Mouse (Mus musculus): Measurements from ENCODE around the gene Timm29. TPM values are rescaled to one million over a fixed set of nuclear protein-coding genes. Genes with fewer than 3 reads are reported as not detected.

Timm29 gene
- total and polyA plus RNA-seq, 2 experiments from 2014 or later: 61.8 to 74.6 TPM

GRCm38 (mm10) chr9:21559151-21559550 lies 33.4 kb upstream of the Timm29 start:
- WGBS: 97% methylated on average over 3 of the region's 3 CpGs
- no peak overlapping the region for H3K4me2 ChIP-seq (ENCODE audit: low read depth, low read length, poor library complexity, severe bottlenecking)
- no peak for DNase-seq (ENCODE audit: low spot score)
- 0 out of 2 replicates have a peak, but pooled peaks cover 9% of the 10 kb centered on the region for H3K36me3 ChIP-seq (ENCODE audit: insufficient read depth, low read length)
- H3K4me3 ChIP-seq (ENCODE audit: low read depth, low read length): no peak overlapping the region
- no peak for ATAC-seq (ENCODE audit: low FRiP score)
- no peak overlapping the region for H3K27ac ChIP-seq (ENCODE audit: low read depth, low read length)
- no peaks in the 10 kb centered on the region for H3K27me3 ChIP-seq (ENCODE audit: insufficient read depth, low read length)
- no peaks in the 10 kb centered on the region for H3K4me1 ChIP-seq (ENCODE audit: insufficient read depth, low read length)
- no peak for TF ChIP-seq CTCF (IDR thresholded peaks at IDR 0.05)
- no peaks in the 10 kb centered on the region for H3K9me3 ChIP-seq (ENCODE audit: low read length)
- H3K9ac ChIP-seq (replicated peaks; ENCODE audit: low read length, poor library complexity, severe bottlenecking): no peak overlapping the region

- no peak overlapping the region for H3K4me3 ChIP-seq (ENCODE audit: low read depth, low read length)
- no peak for ATAC-seq (ENCODE audit: low FRiP score)
- H3K4me1 ChIP-seq (ENCODE audit: insufficient read depth, low read length): no peaks in the 10 kb centered on the region
- H3K36me3 ChIP-seq (ENCODE audit: insufficient read depth, low read length): peaks cover 8% of the 10 kb centered on the region; the same call in 1 of the 2 replicates
- DNase-seq (ENCODE audit: low spot score): no peak
- 77% methylated on average over 1 of the region's 1 CpGs for WGBS
- no peaks in the 10 kb centered on the region for H3K9me3 ChIP-seq (ENCODE audit: low read length)
- H3K9ac ChIP-seq (replicated peaks; ENCODE audit: low read length, poor library complexity, severe bottlenecking): no peak overlapping the region
- H3K27me3 ChIP-seq (ENCODE audit: insufficient read depth, low read length): no peaks in the 10 kb centered on the region
- TF ChIP-seq CTCF (IDR thresholded peaks at IDR 0.05): no peak
- no peak overlapping the region for H3K27ac ChIP-seq (ENCODE audit: low read depth, low read length)
- no peak overlapping the region for H3K4me2 ChIP-seq (ENCODE audit: low read depth, low read length, poor library complexity, severe bottlenecking)
Measured at GRCm38 (mm10) chr9:21564420-21564819, 28.1 kb upstream of the Timm29 start.

GRCm38 (mm10) chr9:21565004-21565586 lies 27.4 kb upstream of the Timm29 start:
- Histone ChIP-seq H3K27me3 (ENCODE audit: insufficient read depth, low read length) (no peaks in the 10 kb centered on the region), H3K9me3 (ENCODE audit: low read length) (no peaks in the 10 kb centered on the region), H3K27ac (ENCODE audit: low read depth, low read length) (no peak overlapping the region), H3K4me2 (ENCODE audit: low read depth, low read length, poor library complexity, severe bottlenecking) (no peak overlapping the region), H3K4me1 (ENCODE audit: insufficient read depth, low read length) (no peaks in the 10 kb centered on the region), H3K36me3 (ENCODE audit: insufficient read depth, low read length) (peaks cover 15% of the 10 kb centered on the region; the same call in 1 of the 2 replicates), H3K4me3 (ENCODE audit: low read depth, low read length) (no peak overlapping the region), H3K9ac (replicated peaks; ENCODE audit: low read length, poor library complexity, severe bottlenecking) (no peak overlapping the region)
- 88% methylated on average over 4 of the region's 4 CpGs for WGBS
- TF ChIP-seq CTCF (IDR thresholded peaks at IDR 0.05): no peak
- ATAC-seq (ENCODE audit: low FRiP score) (no peak), DNase-seq (ENCODE audit: low spot score) (no peak)

GRCm38 (mm10) chr9:21566538-21566937 lies 26.0 kb upstream of the Timm29 start:
- no peak for TF ChIP-seq CTCF (IDR thresholded peaks at IDR 0.05)
- Histone ChIP-seq H3K36me3 (ENCODE audit: insufficient read depth, low read length) (peaks cover 27% of the 10 kb centered on the region; the same call in 1 of the 2 replicates), H3K4me2 (ENCODE audit: low read depth, low read length, poor library complexity, severe bottlenecking) (no peak overlapping the region), H3K27me3 (ENCODE audit: insufficient read depth, low read length) (no peaks in the 10 kb centered on the region), H3K4me3 (ENCODE audit: low read depth, low read length) (no peak overlapping the region), H3K4me1 (ENCODE audit: insufficient read depth, low read length) (no peaks in the 10 kb centered on the region), H3K27ac (ENCODE audit: low read depth, low read length) (no peak overlapping the region), H3K9me3 (ENCODE audit: low read length) (no peaks in the 10 kb centered on the region), H3K9ac (replicated peaks; ENCODE audit: low read length, poor library complexity, severe bottlenecking) (no peak overlapping the region)
- DNase-seq (ENCODE audit: low spot score): no peak
- no peak for ATAC-seq (ENCODE audit: low FRiP score)
- 94% methylated on average over 1 of the region's 1 CpGs for WGBS

GRCm38 (mm10) chr9:21567051-21567450 lies 25.5 kb upstream of the Timm29 start:
- Histone ChIP-seq H3K9me3 (ENCODE audit: low read length) (no peaks in the 10 kb centered on the region), H3K4me3 (ENCODE audit: low read depth, low read length) (no peak overlapping the region), H3K27me3 (ENCODE audit: insufficient read depth, low read length) (no peaks in the 10 kb centered on the region), H3K27ac (ENCODE audit: low read depth, low read length) (no peak overlapping the region), H3K4me1 (ENCODE audit: insufficient read depth, low read length) (no peaks in the 10 kb centered on the region), H3K4me2 (ENCODE audit: low read depth, low read length, poor library complexity, severe bottlenecking) (no peak overlapping the region), H3K36me3 (ENCODE audit: insufficient read depth, low read length) (peaks cover 31% of the 10 kb centered on the region), H3K9ac (replicated peaks; ENCODE audit: low read length, poor library complexity, severe bottlenecking) (no peak overlapping the region)
- TF ChIP-seq CTCF (IDR thresholded peaks at IDR 0.05): no peak
- no peak for ATAC-seq (ENCODE audit: low FRiP score)
- WGBS: 93% methylated on average over 2 of the region's 2 CpGs
- DNase-seq (ENCODE audit: low spot score): no peak

GRCm38 (mm10) chr9:21568657-21569255 lies 23.8 kb upstream of the Timm29 start:
- no peak overlapping the region for H3K27ac ChIP-seq (ENCODE audit: low read depth, low read length)
- TF ChIP-seq CTCF (IDR thresholded peaks at IDR 0.05): no peak
- H3K9ac ChIP-seq (replicated peaks; ENCODE audit: low read length, poor library complexity, severe bottlenecking): no peak overlapping the region
- peaks cover 39% of the 10 kb centered on the region for H3K36me3 ChIP-seq (ENCODE audit: insufficient read depth, low read length)
- 89% methylated on average over 8 of the region's 8 CpGs for WGBS
- no peaks in the 10 kb centered on the region for H3K4me1 ChIP-seq (ENCODE audit: insufficient read depth, low read length)
- no peak overlapping the region for H3K4me3 ChIP-seq (ENCODE audit: low read depth, low read length)
- DNase-seq (ENCODE audit: low spot score) (no peak), ATAC-seq (ENCODE audit: low FRiP score) (no peak)
- no peaks in the 10 kb centered on the region for H3K27me3 ChIP-seq (ENCODE audit: insufficient read depth, low read length)
- H3K9me3 ChIP-seq (ENCODE audit: low read length): no peaks in the 10 kb centered on the region
- H3K4me2 ChIP-seq (ENCODE audit: low read depth, low read length, poor library complexity, severe bottlenecking): no peak overlapping the region
